Mouse (Mus musculus) midbrain, embryonic 16.5 days (tissue): ENCODE measurements around the gene Trim47. TPM values are rescaled to one million over a fixed set of nuclear protein-coding genes. Genes with fewer than 3 reads are reported as not detected.

Source experiments
- ATAC-seq: fragments of 200-750 bp; cut with Nextera tagmentation; 2 replicates; pipeline ENCODE4 v1.8.0; 2017; ENCODE audit warnings: moderate TSS enrichment
- H3K27ac ChIP-seq: fragments of 300-500 bp; sonication (generic); 2 replicates; pipeline ENCODE4 v1.5.1; 2014; ENCODE audit warnings: mild to moderate bottlenecking, low read length, mixed read lengths
- H3K27me3 ChIP-seq: fragments of 300-500 bp; sonication (generic); 2 replicates; pipeline ENCODE4 v1.6.1; 2014; ENCODE audit warnings: low read depth, low read length, mixed read lengths; ENCODE audit not compliant: control insufficient read depth, insufficient read depth
- H3K36me3 ChIP-seq: fragments of 300-500 bp; sonication (generic); 2 replicates; pipeline ENCODE4 v1.6.1; 2014; ENCODE audit warnings: mild to moderate bottlenecking, low read length, moderate library complexity, mixed read lengths; ENCODE audit not compliant: control insufficient read depth, insufficient read depth
- H3K4me1 ChIP-seq: fragments of 300-500 bp; sonication (generic); 2 replicates; pipeline ENCODE4 v1.6.1; 2014; ENCODE audit warnings: mild to moderate bottlenecking, low read length, mixed read lengths; ENCODE audit not compliant: control insufficient read depth, insufficient read depth
- H3K4me2 ChIP-seq: fragments of 300-500 bp; sonication (generic); 2 replicates; pipeline ENCODE4 v1.6.1; 2014; ENCODE audit warnings: mild to moderate bottlenecking, low read length, mixed read lengths
- H3K4me3 ChIP-seq: fragments of 300-500 bp; sonication (generic); 2 replicates; pipeline ENCODE4 v1.5.1; 2014; ENCODE audit warnings: low read depth, mild to moderate bottlenecking, low read length, moderate library complexity, mixed read lengths
- H3K9ac ChIP-seq: fragments of 300-500 bp; sonication (generic); 2 replicates; pipeline ENCODE4 v1.6.1; 2014; ENCODE audit warnings: low read depth, low read length, mixed read lengths
- H3K9me3 ChIP-seq: fragments of 300-500 bp; sonication (generic); replicated peaks from 2 replicates; pipeline ENCODE4 v1.6.1; 2014; ENCODE audit warnings: mild to moderate bottlenecking, low read length, mixed read lengths; ENCODE audit not compliant: control insufficient read depth, poor library complexity, severe bottlenecking
- WGBS: fragments of 180-500 bp; shearing (Covaris S2); extraction: QIAGEN DNeasy Blood & Tissue Kit; methylation state at CpG from one replicate; pipeline ENCODE4 v1.1.7; 2014; 5-methylcytosine and 5-hydroxymethylcytosine counted together
- polyA plus RNA-seq: library from polyadenylated mRNA; unstranded; fragments of >200 nt; fragmentation: Nextera tagmentation; extraction: Ambion mirVana; gene quantifications from 2 replicates; pipeline ENCODE4 v1.2.1, GENCODE M21; 2015

The Trim47 gene
- polyA plus RNA-seq, 1 experiment from 2014 or later: 12.7 TPM

DNA sequence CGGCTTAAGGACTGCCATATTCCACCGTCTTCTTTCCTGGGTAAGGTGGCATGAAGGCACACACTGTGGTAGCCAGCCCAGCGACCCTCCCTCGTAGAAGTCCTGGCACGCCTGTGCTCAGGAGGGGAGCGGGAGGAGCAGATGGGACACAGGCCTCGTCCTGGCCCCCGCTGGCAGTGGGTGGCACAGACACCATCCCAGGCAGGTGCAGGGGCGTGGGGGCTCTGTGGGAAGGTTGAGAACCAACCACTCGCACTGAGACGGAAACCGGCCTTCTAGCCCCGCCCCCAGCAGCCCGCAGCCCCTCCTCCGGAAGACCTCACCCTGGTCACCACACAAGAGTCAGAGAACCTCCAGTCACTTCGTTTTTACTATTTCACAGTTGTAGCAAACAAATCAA lies 48.8 kb downstream of the Trim47 start:
- H3K27me3 ChIP-seq: no peaks in the 10 kb centered on the region
- H3K9ac ChIP-seq: peak overlapping the region; percentile 60
- no peaks in the 10 kb centered on the region for H3K4me1 ChIP-seq
- no peak overlapping the region for H3K27ac ChIP-seq
- peak overlapping the region; percentile 13; the same call in 1 of the 2 replicates for H3K4me3 ChIP-seq
- ATAC-seq: no peak
- H3K36me3 ChIP-seq: peaks cover 11% of the 10 kb centered on the region; the same call in 1 of the 2 replicates
- H3K9me3 ChIP-seq: no peaks in the 10 kb centered on the region
- WGBS: 5% methylated on average over 16 of the region's 16 CpGs
- peak overlapping the region; percentile 47 for H3K4me2 ChIP-seq

DNA sequence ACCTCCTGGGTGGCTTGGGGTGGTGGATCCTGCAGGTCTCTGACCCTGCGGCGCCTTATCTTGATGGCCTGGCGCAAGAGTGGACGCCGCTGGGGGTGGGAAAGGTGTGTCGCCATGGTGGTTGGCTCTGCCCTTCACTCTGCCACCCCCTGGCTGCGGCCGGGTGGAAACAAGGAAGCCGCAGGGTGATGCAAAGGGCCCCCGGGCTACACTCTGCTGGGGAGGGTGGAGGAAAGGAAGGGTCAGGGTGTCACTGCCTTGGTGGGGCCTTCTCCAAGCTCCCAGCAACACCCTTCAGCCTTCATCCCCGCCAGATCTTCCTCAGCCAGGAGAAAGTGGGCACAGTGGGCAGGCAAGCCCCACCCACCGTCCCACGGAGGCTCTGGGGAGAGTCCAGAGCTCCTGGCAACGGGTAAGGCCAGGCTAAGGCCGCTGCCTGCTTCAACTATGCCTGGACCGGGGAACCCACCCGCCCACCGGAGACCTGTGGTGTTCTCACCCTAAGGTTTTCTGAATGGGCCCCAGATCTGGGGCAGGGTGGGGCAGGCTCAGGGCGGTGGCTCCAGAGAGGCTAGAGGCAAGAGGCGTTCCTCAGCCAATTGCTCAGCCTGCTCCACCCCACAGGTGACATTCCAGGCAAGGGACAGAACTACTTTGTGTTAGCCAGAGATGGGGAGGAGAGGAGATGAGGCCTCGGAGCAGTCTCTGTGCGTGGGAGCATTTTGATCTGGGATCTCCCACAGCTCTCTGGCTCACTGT lies 49.4 kb downstream of the Trim47 start, which contains the start of gene Unc13d:
TSS of gene Unc13d (minus strand) at position 516 of the 759 bp plus-strand sequence.
- no peak for ATAC-seq
- Histone ChIP-seq H3K27me3 (no peaks in the 10 kb centered on the region), H3K4me1 (no peaks in the 10 kb centered on the region), H3K27ac (no peak within 1 kb of the TSS), H3K36me3 (peaks cover 11% of the 10 kb centered on the region; the same call in 1 of the 2 replicates), H3K4me2 (peak within 1 kb of the TSS; percentile 47), H3K9ac (peak within 1 kb of the TSS; percentile 60), H3K9me3 (no peaks in the 10 kb centered on the region), H3K4me3 (peak within 1 kb of the TSS; percentile 13; the same call in 1 of the 2 replicates)
- WGBS: 69% methylated on average over 22 of the region's 22 CpGs

GRCm38 (mm10) chr11:116076836-116077235 lies 50.2 kb downstream of the Trim47 start:
- Histone ChIP-seq H3K27me3 (no peaks in the 10 kb centered on the region), H3K4me1 (no peaks in the 10 kb centered on the region), H3K4me2 (no peak overlapping the region), H3K36me3 (peaks cover 9% of the 10 kb centered on the region; the same call in 1 of the 2 replicates), H3K9ac (no peak overlapping the region), H3K4me3 (no peak overlapping the region), H3K27ac (no peak overlapping the region), H3K9me3 (no peaks in the 10 kb centered on the region)
- 91% methylated on average over 7 of the region's 7 CpGs for WGBS
- ATAC-seq: no peak

DNA sequence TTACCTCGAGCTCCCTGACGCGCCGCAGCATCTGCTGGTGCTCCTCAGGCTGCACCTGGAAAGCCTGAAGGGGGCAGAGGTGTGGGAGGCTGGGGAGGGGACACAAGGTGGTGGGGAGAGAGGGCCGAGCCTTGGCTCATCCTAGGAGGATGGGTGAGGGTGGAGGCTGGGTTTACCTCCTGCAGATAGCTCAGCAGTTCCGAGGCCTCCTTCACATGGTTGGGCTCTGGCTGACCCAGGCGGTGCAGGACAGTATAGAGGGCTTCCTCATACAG lies 50.8 kb downstream of the Trim47 start:
- Histone ChIP-seq H3K9ac (no peak overlapping the region), H3K27me3 (no peaks in the 10 kb centered on the region), H3K27ac (no peak overlapping the region), H3K36me3 (peaks cover 9% of the 10 kb centered on the region; the same call in 1 of the 2 replicates), H3K4me3 (no peak overlapping the region), H3K4me2 (no peak overlapping the region), H3K4me1 (no peaks in the 10 kb centered on the region), H3K9me3 (no peaks in the 10 kb centered on the region)
- WGBS: 62% methylated on average over 7 of the region's 7 CpGs
- no peak for ATAC-seq

DNA sequence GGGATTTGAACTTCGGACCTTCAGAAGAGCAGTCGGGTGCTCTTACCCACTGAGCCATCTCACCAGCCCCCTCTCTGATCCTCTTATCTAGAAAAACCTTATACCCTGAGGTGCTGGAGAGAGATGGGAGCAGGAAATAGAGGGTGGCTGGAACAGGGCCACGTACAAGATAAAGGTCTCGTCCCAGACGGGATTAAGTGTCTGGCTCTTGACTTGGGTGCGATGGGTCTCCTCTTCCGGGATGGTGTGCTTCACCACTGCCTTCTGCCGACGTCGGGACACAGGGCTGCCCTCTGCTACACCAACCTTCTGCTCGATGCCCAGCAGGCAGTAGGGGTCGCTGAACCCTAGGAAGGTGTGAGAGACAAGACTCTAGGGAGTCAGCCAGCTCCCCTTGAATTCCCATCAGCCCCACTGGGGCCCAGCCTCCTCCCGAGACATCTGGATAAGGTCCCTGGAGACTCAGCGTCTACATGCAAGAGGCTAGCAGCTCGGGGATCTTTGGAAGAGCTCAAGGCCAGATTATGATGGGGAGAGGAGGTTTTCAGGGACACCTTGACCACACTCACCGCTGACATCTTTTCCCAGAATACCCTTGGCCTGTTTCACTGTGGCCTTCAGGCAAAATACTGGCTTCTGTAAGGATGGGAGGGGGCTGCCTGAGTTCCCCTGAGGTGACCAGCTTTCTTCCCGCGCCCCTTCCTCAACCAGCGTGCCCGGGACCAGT lies 51.3 kb downstream of the Trim47 start:
- ATAC-seq: no peak
- H3K4me1 ChIP-seq: no peaks in the 10 kb centered on the region
- H3K27me3 ChIP-seq: no peaks in the 10 kb centered on the region
- no peak overlapping the region for H3K27ac ChIP-seq
- H3K9ac ChIP-seq: no peak overlapping the region
- no peak overlapping the region for H3K4me3 ChIP-seq
- H3K9me3 ChIP-seq: no peaks in the 10 kb centered on the region
- H3K4me2 ChIP-seq: no peak overlapping the region
- peaks cover 7% of the 10 kb centered on the region; the same call in 1 of the 2 replicates for H3K36me3 ChIP-seq
- 63% methylated on average over 20 of the region's 20 CpGs for WGBS

DNA sequence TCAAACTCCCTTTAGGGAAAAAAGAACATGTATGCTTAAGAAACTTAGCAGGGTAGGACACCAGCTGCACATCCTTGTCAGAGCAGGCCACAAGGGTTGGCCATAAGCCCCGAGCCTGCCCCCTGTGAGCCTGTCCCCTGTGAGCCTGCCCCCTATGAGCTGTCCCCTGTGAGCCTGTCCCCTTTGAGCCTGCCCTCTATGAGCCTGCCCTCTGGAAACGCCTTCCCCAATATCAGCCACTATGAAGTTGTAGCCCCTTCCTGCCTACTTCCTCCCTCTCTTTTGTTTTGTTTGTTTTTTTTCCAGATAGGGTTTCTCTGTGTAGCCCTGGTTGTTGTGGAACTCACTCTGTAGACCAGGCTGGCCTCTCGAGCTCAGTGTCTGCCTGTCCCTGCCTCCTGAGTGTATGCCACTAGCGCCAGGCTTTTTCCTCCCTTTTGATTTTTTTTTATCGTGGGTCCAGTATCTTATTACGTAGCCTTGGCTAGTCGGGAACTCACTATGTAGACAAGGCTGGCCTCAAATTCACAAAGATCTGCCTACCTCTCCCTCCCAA lies 52.5 kb downstream of the Trim47 start:
- 69% methylated on average over 7 of the region's 7 CpGs for WGBS
- no peak for ATAC-seq
- Histone ChIP-seq H3K27ac (no peak overlapping the region), H3K4me3 (no peak overlapping the region), H3K4me2 (no peak overlapping the region), H3K36me3 (peaks cover 5% of the 10 kb centered on the region; the same call in 1 of the 2 replicates), H3K9me3 (no peaks in the 10 kb centered on the region), H3K9ac (no peak overlapping the region), H3K27me3 (no peaks in the 10 kb centered on the region), H3K4me1 (no peaks in the 10 kb centered on the region)

DNA sequence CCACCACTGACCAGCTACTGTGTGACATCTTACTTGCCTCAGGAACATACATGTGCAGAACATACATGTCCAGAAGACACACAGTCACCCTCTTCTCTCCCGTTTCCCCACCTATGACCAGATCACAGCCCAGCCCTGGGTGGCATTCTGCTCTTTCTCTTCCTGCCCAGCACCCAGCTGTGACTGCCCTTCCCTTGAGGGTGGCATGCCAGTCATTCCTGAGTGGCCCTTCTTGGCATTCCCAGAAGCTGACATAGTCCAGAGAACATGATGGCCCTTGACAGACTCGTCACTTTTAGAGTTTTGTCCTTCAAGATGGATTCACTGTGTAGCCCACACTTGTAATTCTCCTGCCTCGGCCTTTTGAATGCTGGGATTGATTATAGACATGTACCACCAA lies 54.4 kb downstream of the Trim47 start:
- Histone ChIP-seq H3K27ac (no peak overlapping the region), H3K9ac (no peak overlapping the region), H3K9me3 (no peaks in the 10 kb centered on the region), H3K27me3 (no peaks in the 10 kb centered on the region), H3K4me3 (no peak overlapping the region), H3K4me2 (no peak overlapping the region), H3K4me1 (no peaks in the 10 kb centered on the region), H3K36me3 (no peaks in the 10 kb centered on the region)
- WGBS: 87% methylated on average over 3 of the region's 3 CpGs
- ATAC-seq: no peak

DNA sequence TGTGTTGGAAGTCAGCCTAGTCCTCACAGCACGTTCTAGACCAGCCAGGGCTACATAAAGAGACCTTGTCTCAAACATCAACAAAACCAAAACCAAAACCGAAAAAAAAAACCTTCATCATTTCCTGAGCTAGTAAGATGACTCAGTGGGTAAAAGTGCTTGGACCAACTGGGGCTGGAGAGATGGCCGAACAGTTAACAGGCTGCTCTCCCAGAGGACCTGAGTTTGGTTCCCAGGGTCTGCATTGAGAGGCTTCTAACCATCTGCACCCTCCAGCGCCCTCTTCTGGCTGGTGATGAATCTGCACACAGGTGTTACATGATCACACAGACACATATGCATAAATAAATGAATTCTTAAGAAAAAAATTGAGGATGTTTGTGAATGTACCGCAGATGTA lies 55.5 kb downstream of the Trim47 start:
- no peak for ATAC-seq
- Histone ChIP-seq H3K9me3 (no peaks in the 10 kb centered on the region), H3K27ac (no peak overlapping the region), H3K4me3 (no peak overlapping the region), H3K36me3 (no peaks in the 10 kb centered on the region), H3K9ac (no peak overlapping the region), H3K27me3 (no peaks in the 10 kb centered on the region), H3K4me2 (no peak overlapping the region), H3K4me1 (no peaks in the 10 kb centered on the region)
- WGBS: 64% methylated on average over 5 of the region's 5 CpGs

DNA sequence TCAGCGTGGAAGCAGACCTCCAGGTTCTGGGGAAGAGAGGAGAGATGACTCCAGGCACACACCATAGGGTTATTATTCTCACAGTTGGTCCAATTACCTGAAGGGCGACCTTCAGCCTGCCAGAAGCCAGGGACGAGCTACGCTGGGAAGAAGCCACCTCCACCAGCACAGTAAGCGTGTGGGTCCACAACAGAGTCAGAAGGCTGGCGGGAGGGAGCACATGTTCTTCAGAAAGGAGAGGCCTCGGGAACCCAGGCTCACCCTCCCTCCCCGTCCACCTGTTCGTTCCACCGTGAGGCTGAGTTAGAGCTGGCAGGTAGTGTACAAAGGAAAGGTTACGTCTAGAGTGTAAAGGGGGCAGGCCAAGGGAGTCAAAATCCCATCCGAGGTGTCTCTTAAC lies 61.7 kb downstream of the Trim47 start:
- no peak overlapping the region for H3K9ac ChIP-seq
- H3K27me3 ChIP-seq: no peaks in the 10 kb centered on the region
- H3K9me3 ChIP-seq: no peaks in the 10 kb centered on the region
- H3K4me2 ChIP-seq: no peak overlapping the region
- H3K36me3 ChIP-seq: peaks cover 3% of the 10 kb centered on the region
- H3K27ac ChIP-seq: no peak overlapping the region
- no peak overlapping the region for H3K4me3 ChIP-seq
- 91% methylated on average over 12 of the region's 12 CpGs for WGBS
- no peaks in the 10 kb centered on the region for H3K4me1 ChIP-seq
- ATAC-seq: no peak
